Mouse (Mus musculus) left cerebral cortex, adult 8-10 months (tissue): ENCODE results near the gene Gm45233. TPM values are rescaled to one million over a fixed set of nuclear protein-coding genes. Genes with fewer than 3 reads are reported as not detected.

ENCODE experiments used
- DNase-seq, 2 experiments: peaks; one replicate each; pipeline ENCODE4 v3.0.0; 2022; ENCODE audit warnings: low spot score in 2 of 2
- microRNA-seq, 2 experiments: library from miRNA; unstranded; fragments of <30 nt; microRNA quantifications; one replicate each; pipeline ENCODE4 v1.2.0; 2022
- total RNA-seq, 4 experiments: library from RNA; stranded (reverse); gene quantifications; 2 replicates each; pipeline ENCODE4 v1.2.4; 2022

Gene Gm45233
- total RNA-seq, 4 experiments from 2014 or later: 0.64 to 2.2 TPM; not detected in 2

DNA sequence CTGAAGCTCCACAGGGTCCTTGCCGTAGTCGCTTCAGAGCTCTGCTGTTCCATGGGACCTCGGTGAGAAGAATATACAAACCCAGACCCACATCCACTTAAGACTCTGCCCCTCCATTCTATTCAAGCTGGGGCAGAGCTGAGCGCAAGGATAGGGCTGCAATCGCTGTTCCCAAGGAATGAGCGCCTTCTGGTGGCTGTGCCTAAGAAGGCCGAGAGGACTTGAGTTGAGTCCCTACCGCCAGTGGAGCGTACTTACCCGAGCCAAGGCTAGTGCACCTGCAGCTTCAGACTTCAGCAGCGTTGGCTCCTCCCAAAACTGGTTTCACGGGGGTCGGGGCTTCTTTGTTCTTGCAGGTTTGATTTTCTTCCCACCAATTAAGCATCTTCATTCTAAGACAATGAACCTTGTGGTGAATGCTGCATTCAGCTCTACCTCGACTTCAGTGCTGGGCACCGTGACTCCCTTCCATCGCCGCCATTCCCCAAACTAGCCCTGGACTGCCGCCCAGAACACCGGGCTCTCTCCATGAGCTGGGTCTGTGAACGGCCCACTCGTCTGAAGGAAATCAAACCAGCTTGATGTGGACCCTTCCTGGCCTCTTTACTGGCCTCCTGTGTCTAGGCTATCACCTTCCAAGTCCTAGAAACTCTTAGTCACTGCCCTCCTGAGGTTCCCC is 51.6 kb downstream of the Gm45233 start:
- peak in 1 of 2 experiments; percentile 45 for DNase-seq

DNA sequence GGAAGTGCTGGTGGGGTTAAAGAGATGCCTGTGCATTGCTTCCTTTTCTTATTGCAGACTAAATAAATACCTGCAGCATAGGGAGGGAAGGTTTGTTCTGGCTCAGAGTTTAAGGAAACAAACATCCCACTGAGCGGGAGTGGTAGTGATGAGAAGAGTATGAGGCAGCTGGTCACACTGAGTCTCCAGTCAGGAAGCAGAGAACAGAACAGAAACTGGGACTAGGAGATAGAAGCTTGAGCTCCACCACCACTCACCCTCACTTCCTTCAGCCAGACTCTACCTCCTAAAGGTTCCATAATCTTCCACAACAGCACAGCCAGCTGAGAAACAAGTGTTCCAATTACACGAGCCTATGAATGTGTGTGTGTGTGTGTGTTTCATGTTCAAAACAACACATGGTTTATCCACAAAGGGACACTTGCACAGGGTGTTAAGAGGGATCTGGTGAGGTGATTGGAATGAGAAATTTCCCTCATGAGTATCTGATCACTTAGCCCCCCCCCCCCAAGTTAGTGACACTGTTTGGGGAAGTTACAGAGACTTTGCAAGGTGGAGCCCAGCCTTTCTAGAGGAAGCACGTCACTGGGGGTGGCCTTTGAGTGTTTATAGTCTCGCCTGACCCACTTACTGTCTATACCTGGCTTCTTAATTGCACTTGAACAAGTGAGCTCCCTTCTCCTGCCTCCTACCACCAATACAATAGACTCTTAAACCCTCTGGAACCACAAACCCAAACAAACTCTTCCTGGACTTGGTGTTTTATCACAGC is 68.0 kb downstream of the Gm45233 start:
- no peak for DNase-seq

DNA sequence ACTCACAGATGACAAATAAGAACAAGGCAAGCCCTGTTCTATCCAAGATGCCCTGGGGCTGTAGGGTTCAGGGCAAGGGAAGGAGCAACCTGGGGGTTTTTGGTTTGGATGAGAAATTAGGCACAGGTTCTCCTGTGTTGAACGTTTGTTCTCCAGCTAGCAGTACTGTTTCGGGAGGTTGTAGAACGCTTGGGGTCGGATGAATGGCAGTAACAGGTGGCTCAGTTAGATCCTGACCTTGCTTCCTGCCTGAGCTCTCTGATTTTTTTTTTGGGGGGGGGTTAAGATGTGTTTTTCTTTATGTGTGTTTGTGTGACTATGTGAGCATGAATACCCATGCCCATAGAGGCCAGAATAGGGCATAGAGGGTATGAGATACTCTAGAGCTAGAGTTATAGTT is 68.6 kb downstream of the Gm45233 start:
- no peak for DNase-seq

Small RNA genes within 50 kb of the gene (microRNA-seq; reads per million reads assigned to microRNA genes)
- gene Mir7051: 0.44 to 1.1 reads per million in 2 experiments

Other genes with a start within 250 kb of the Gm45233 start
- 10 to 100 TPM; 17.8 to 22.0 (median 20.3) TPM for gene Zfp715, start 130.8 kb upstream of the Gm45233 start, total RNA-seq
- 1 to 10 TPM in 2 of 4 experiments, under 1 TPM in 2; 0.46 to 2.1 (median 1.4) TPM for gene Siglecf, start 92.8 kb upstream of the Gm45233 start, total RNA-seq
- under 1 TPM in 3 of 4 experiments, not detected in 1; 0.07 to 0.84 (median 0.13) TPM for gene Siglecg, start 35.9 kb upstream of the Gm45233 start, total RNA-seq
- not detected for gene Lim2, start 16.5 kb upstream of the Gm45233 start, total RNA-seq
- gene Nkg7, start 7.1 kb upstream of the Gm45233 start, total RNA-seq: not detected
- not detected for gene Cldnd2, start 3.3 kb upstream of the Gm45233 start, total RNA-seq
- 10 to 100 TPM; 52.0 to 61.0 (median 58.8) TPM for gene Etfb, start within 50 bp of the Gm45233 start, total RNA-seq
- gene Vsig10l, start 19.0 kb downstream of the Gm45233 start, total RNA-seq: 1 to 10 TPM; 1.4 to 2.3 (median 2.0) TPM
- gene Iglon5, start 45.9 kb downstream of the Gm45233 start, total RNA-seq: 10 to 100 TPM; 24.9 to 27.1 (median 25.8) TPM
- gene 4931406B18Rik, start 61.8 kb downstream of the Gm45233 start, total RNA-seq: not detected
- 10 to 100 TPM in 1 of 4 experiments, 1 to 10 TPM in 3; 5.0 to 11.8 (median 7.3) TPM for gene Cd33, start 100.3 kb downstream of the Gm45233 start, total RNA-seq
- gene Zfp658, start 118.1 kb downstream of the Gm45233 start, total RNA-seq: 1 to 10 TPM; 3.8 to 6.1 (median 4.7) TPM
- gene Zfp719, start 135.5 kb downstream of the Gm45233 start, total RNA-seq: 10 to 100 TPM; 17.8 to 18.8 (median 18.2) TPM
- gene Zfp819, start 163.0 kb downstream of the Gm45233 start, total RNA-seq: under 1 TPM; 0.26 to 0.35 (median 0.29) TPM
- not detected for gene Ceacam18, start 190.6 kb downstream of the Gm45233 start, total RNA-seq
- 1 to 10 TPM; 1.1 to 1.3 (median 1.3) TPM for gene Siglece, start 216.0 kb downstream of the Gm45233 start, total RNA-seq
- 1 to 10 TPM; 7.9 to 9.9 (median 9.3) TPM for gene Ctu1, start 227.9 kb downstream of the Gm45233 start, total RNA-seq
- not detected for gene Klk14, start 246.3 kb downstream of the Gm45233 start, total RNA-seq